Mouse (Mus musculus): ENCODE results near the gene Abcg5.

DNA sequence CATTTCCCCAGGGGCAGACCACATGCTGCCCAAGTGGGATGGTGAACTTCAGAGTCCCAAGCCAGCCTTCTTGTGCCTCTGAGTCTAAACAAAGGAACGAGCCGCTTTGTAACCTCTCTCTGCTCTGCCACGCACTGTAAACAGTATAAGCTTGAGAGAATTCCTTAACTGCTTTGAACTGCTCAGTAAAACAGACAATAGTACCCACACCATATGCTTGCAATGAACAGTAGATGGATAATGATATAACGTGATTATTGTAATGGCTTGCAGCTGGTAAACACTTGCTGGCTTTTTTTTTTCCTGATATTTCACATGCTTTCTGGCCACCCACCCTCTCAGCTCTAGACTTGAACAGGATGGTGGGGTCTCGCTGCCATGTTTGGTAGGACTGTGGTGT, 5.2 kb upstream of the Abcg5 start:
- TF ChIP-seq CTCF (IDR thresholded peaks at IDR 0.05) = no peak
- TF ChIP-seq POLR2A (IDR thresholded peaks at IDR 0.05; ENCODE audit: insufficient read depth, low read depth, low read length) = no peak
- no peak for TF ChIP-seq EP300 (IDR thresholded peaks at IDR 0.05; ENCODE audit: insufficient read depth, low read depth, low read length)
